Mouse (Mus musculus) small intestine, adult 2 months (tissue): Measurements from ENCODE around the gene Aph1b. TPM values are rescaled to one million over a fixed set of nuclear protein-coding genes. Genes with fewer than 3 reads are reported as not detected.
"Not testable (repeated sequence)": the region's sequence is repeated elsewhere in the genome, so short reads cannot be mapped to it uniquely, and the experiment has no call there.

Experiments used
- H3K27ac ChIP-seq: fragments of 200-500 bp; 2 replicates; pipeline ENCODE4 v1.5.1; 2012; ENCODE audit warnings: low read depth, low read length, control low read depth, inconsistent platforms; ENCODE audit not compliant: insufficient read depth
- H3K27me3 ChIP-seq: fragments of 200-500 bp; 2 replicates; pipeline ENCODE4 v1.6.1; 2012; ENCODE audit warnings: mild to moderate bottlenecking, moderate library complexity, low read length, inconsistent platforms; ENCODE audit not compliant: control insufficient read depth, insufficient read depth
- H3K36me3 ChIP-seq: fragments of 200-500 bp; 2 replicates; pipeline ENCODE4 v1.6.1; 2012; ENCODE audit warnings: mild to moderate bottlenecking, low read length, control low read depth, inconsistent platforms; ENCODE audit not compliant: control insufficient read depth, insufficient read depth
- H3K4me1 ChIP-seq: fragments of 200-500 bp; 2 replicates; pipeline ENCODE4 v1.6.1; 2012; ENCODE audit warnings: low read length, inconsistent platforms, mixed read lengths; ENCODE audit not compliant: control insufficient read depth, insufficient read depth, insufficient read length
- H3K4me3 ChIP-seq: fragments of 200-500 bp; 2 replicates; pipeline ENCODE4 v1.5.1; 2012; ENCODE audit warnings: low read depth, mild to moderate bottlenecking, control low read depth, inconsistent platforms, low read length, moderate library complexity
- CTCF ChIP-seq: fragments of 200-500 bp; IDR thresholded peaks from 2 replicates; pipeline ENCODE4 v1.5.1; 2012; ENCODE audit warnings: low read depth, mild to moderate bottlenecking, control low read depth, inconsistent platforms, low read length, moderate library complexity, mixed read lengths; ENCODE audit not compliant: insufficient replicate concordance, insufficient read length; ENCODE audit errors: extremely low read depth
- POLR2A ChIP-seq: fragments of 200-500 bp; IDR thresholded peaks from 2 replicates; pipeline ENCODE4 v1.6.1; 2012; ENCODE audit warnings: low read depth, mild to moderate bottlenecking, control low read depth, inconsistent platforms, low read length, moderate library complexity
- WGBS: fragments of 180-500 bp; shearing (Covaris S2); methylation state at CpG from one replicate; pipeline ENCODE4 v1.1.7; 2018; 5-methylcytosine and 5-hydroxymethylcytosine counted together
- polyA plus RNA-seq: library from polyadenylated mRNA; depleted of rRNA; stranded (reverse); fragments of >200 nt; gene quantifications from 2 replicates; pipeline ENCODE4 v1.2.3, GENCODE M21; 2012

The Aph1b gene
- polyA plus RNA-seq, 1 experiment: 0.68 TPM

GRCm38 (mm10) chr9:66784552-66784951 is 10.7 kb downstream of the Aph1b start:
- H3K4me3 ChIP-seq, H3K4me1 ChIP-seq, H3K27ac ChIP-seq, H3K36me3 ChIP-seq, H3K27me3 ChIP-seq: not testable (repeated sequence)
- peak; percentile 9; the same call in 1 of the 2 replicates for TF ChIP-seq CTCF
- 90% methylated on average over 2 of the region's 3 CpGs for whole genome bisulfite sequencing

GRCm38 (mm10) chr9:66770701-66771100 is 24.6 kb downstream of the Aph1b start:
- H3K4me3 ChIP-seq: no peak overlapping the region
- no peak for TF ChIP-seq CTCF
- TF ChIP-seq POLR2A: no peak

GRCm38 (mm10) chr9:66769275-66769674 is 26.0 kb downstream of the Aph1b start:
- Histone ChIP-seq H3K36me3 (no peaks in the 10 kb centered on the region), H3K4me1 (peaks cover 10% of the 10 kb centered on the region; the same call in 1 of the 2 replicates), H3K4me3 (no peak overlapping the region), H3K27ac (peak overlapping the region; percentile 95), H3K27me3 (no peaks in the 10 kb centered on the region)
- TF ChIP-seq CTCF: no peak
- no peak for TF ChIP-seq POLR2A
- WGBS: 31% methylated on average over 3 of the region's 3 CpGs

More at GRCm38 (mm10) chr9:66770701-66771100, 24.6 kb downstream of the Aph1b start:
- no peaks in the 10 kb centered on the region for H3K27me3 ChIP-seq
- H3K4me1 ChIP-seq: peaks cover 10% of the 10 kb centered on the region; the same call in 1 of the 2 replicates
- H3K36me3 ChIP-seq: no peaks in the 10 kb centered on the region
- no peak overlapping the region for H3K27ac ChIP-seq

- no peaks in the 10 kb centered on the region for H3K27me3 ChIP-seq
- no peak overlapping the region for H3K4me3 ChIP-seq
- H3K4me1 ChIP-seq: peaks cover 10% of the 10 kb centered on the region; the same call in 1 of the 2 replicates
- H3K36me3 ChIP-seq: no peaks in the 10 kb centered on the region
- WGBS: 41% methylated on average over 1 of the region's 1 CpGs
- TF ChIP-seq CTCF: no peak
- TF ChIP-seq POLR2A: no peak
- peak overlapping the region; percentile 89 for H3K27ac ChIP-seq
Measured at GRCm38 (mm10) chr9:66768721-66769120, 26.6 kb downstream of the Aph1b start.

- no peaks in the 10 kb centered on the region for H3K4me1 ChIP-seq
- WGBS: 58% methylated on average over 1 of the region's 1 CpGs
- H3K36me3 ChIP-seq: no peaks in the 10 kb centered on the region
- no peak overlapping the region for H3K4me3 ChIP-seq
- TF ChIP-seq CTCF: no peak
- no peak for TF ChIP-seq POLR2A
- H3K27me3 ChIP-seq: no peaks in the 10 kb centered on the region; the same call in 1 of the 2 replicates
- no peak overlapping the region for H3K27ac ChIP-seq
Measured at GRCm38 (mm10) chr9:66760991-66761390, 34.3 kb downstream of the Aph1b start.

GRCm38 (mm10) chr9:66752849-66753248 is 42.4 kb downstream of the Aph1b start:
- no peak for TF ChIP-seq CTCF
- no peak for TF ChIP-seq POLR2A
- Histone ChIP-seq H3K27ac (no peak overlapping the region), H3K36me3 (no peaks in the 10 kb centered on the region), H3K4me1 (no peaks in the 10 kb centered on the region), H3K27me3 (no peaks in the 10 kb centered on the region), H3K4me3 (no peak overlapping the region)
- WGBS: 85% methylated on average over 6 of the region's 6 CpGs

- Histone ChIP-seq H3K36me3 (no peaks in the 10 kb centered on the region), H3K4me1 (no peaks in the 10 kb centered on the region), H3K4me3 (no peak overlapping the region), H3K27ac (no peak overlapping the region), H3K27me3 (no peaks in the 10 kb centered on the region)
- no peak for TF ChIP-seq CTCF
- TF ChIP-seq POLR2A: no peak
- WGBS: 90% methylated on average over 15 of the region's 15 CpGs
Measured at GRCm38 (mm10) chr9:66748390-66748789, 46.9 kb downstream of the Aph1b start.
